Mouse (Mus musculus) small intestine, adult 10 weeks (tissue): ENCODE results near the gene G430095P16Rik. TPM values are rescaled to one million over a fixed set of nuclear protein-coding genes. Genes with fewer than 3 reads are reported as not detected.

Source experiments
- polyA plus RNA-seq: library from polyadenylated mRNA; stranded (reverse); fragments of 350-450 nt; fragmentation: Illumina TruSeq; extraction: RNeasy Lipid Tissue Mini Kit (QIAGEN cat#74804); gene quantifications from one replicate; pipeline ENCODE4 v1.2.3, GENCODE M21; 2014; ENCODE audit warnings: low replicate concordance

G430095P16Rik gene
- polyA plus RNA-seq, result not detected

GRCm38 (mm10) chr8:84722850-84723570 lies at the start of gene G430095P16Rik:
TSS of gene G430095P16Rik (plus strand) at chr8:84723007.

DNA sequence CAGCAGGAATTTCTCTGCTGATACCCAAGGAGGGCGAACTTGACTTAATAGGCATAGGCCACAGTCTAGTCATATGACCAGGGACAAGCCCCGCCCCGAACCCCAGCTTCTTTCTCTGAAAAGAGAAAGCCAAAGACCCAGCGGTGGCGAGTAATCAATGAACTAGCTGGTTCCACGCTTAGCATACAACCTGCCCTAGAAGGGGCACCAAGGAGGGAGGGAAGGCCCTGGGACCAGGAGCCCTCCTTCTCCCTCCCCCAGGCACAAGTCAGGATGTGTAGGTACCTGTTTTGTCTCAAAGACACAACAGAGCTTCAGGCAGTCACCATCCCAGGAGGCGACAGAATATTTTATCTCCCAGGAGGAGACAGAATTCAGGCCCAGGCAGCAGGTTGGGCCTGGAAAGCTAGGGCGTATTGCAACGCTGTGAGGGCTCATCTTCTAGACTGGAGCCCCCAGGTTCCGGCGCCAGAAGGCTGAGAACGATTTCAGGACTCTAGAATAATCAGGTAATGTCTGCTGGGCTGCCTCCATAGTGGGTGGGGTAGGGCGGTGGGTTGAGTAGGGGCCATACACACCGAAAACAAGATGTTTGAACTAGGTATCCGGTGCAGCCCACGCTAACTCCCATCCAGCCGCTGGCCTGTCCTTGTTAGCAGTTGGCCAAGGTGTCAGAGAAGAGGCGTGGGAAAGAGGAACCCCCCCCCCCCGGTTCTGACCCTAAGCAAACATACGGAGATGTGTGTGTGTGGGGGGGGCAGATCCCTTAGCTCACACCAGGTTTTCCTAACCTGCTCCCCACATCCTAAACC lies 36.4 kb upstream of the G430095P16Rik start, which contains the start of gene Trmt1:
Gene Trmt1 (plus strand): TSS at position 117 of the 812 bp plus-strand sequence.

DNA sequence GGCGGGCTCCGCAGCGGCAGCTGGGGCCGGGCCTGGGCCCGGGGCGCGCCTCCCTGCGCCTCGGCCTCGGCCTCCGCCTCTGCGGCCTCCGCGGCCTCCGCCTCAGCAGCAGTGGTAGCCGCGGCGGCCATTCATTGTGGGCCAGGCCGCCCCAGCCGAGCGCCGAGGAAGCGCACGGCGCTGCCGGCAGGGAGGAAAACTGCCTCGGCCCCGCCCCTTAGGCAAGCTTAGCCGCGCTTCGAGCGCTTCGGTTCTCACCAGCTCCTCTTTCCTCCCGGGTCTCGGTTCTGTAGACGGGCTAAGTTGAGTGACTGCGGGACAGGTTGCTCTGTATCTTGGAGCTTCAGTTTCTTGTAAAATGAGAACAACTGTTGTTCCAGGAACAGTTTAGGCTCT lies 35.1 kb upstream of the G430095P16Rik start, which contains the start of gene Nacc1:
Gene Nacc1 (minus strand): TSS at position 158 of the 396 bp plus-strand sequence.

GRCm38 (mm10) chr8:84700941-84701911 lies 21.6 kb upstream of the G430095P16Rik start, which contains the start of gene Lyl1:
TSS of gene Lyl1 (plus strand) at chr8:84701457.

Other genes with a start within 250 kb of the G430095P16Rik start
- gene Ier2, start 60.2 kb upstream of the G430095P16Rik start, polyA plus RNA-seq, result 3.3 TPM
- 4.4 TPM for gene Trmt1, start 36.7 kb upstream of the G430095P16Rik start, polyA plus RNA-seq
- gene Nacc1, start 35.1 kb upstream of the G430095P16Rik start, polyA plus RNA-seq, result 0.56 TPM
- gene Lyl1, start 21.6 kb upstream of the G430095P16Rik start, polyA plus RNA-seq, result not detected
- 6.2 TPM for gene Nfix, start 77.3 kb downstream of the G430095P16Rik start, polyA plus RNA-seq
- 0.89 TPM for gene Dand5, start 99.8 kb downstream of the G430095P16Rik start, polyA plus RNA-seq
- gene Gadd45gip1, start 108.5 kb downstream of the G430095P16Rik start, polyA plus RNA-seq, result not detected
- gene Rad23a, start 117.7 kb downstream of the G430095P16Rik start, polyA plus RNA-seq, result 1.3 TPM
- 432 TPM for gene Calr, start 123.9 kb downstream of the G430095P16Rik start, polyA plus RNA-seq
- gene Farsa, start 134.0 kb downstream of the G430095P16Rik start, polyA plus RNA-seq, result 1.9 TPM
- 10.3 TPM for gene Syce2, start 149.1 kb downstream of the G430095P16Rik start, polyA plus RNA-seq
- 33.1 TPM for gene Gcdh, start 170.9 kb downstream of the G430095P16Rik start, polyA plus RNA-seq
- not detected for gene Klf1, start 178.9 kb downstream of the G430095P16Rik start, polyA plus RNA-seq
- 3.7 TPM for gene Dnase2a, start 185.6 kb downstream of the G430095P16Rik start, polyA plus RNA-seq
- not detected for gene Mast1, start 214.4 kb downstream of the G430095P16Rik start, polyA plus RNA-seq
- gene Rtbdn, start 224.0 kb downstream of the G430095P16Rik start, polyA plus RNA-seq, result not detected
- gene Gm49661, start 246.4 kb downstream of the G430095P16Rik start, polyA plus RNA-seq, result not detected
- 14.6 TPM for gene Prdx2, start 246.6 kb downstream of the G430095P16Rik start, polyA plus RNA-seq
- gene Rnaseh2a, start 246.8 kb downstream of the G430095P16Rik start, polyA plus RNA-seq, result 1.1 TPM